Mouse (Mus musculus) liver, embryonic 14.5 days (tissue): ENCODE data around the gene Rad51b.

Experiments used
- CTCF ChIP-seq: IDR thresholded peaks from 2 replicates; pipeline ENCODE4 v1.5.1; 2016; ENCODE audit warnings: antibody characterized with exemption, low read depth, control low read depth
- EP300 ChIP-seq: IDR thresholded peaks from 2 replicates; pipeline ENCODE4 v1.6.1; 2016; ENCODE audit warnings: antibody characterized with exemption, low read depth

DNA sequence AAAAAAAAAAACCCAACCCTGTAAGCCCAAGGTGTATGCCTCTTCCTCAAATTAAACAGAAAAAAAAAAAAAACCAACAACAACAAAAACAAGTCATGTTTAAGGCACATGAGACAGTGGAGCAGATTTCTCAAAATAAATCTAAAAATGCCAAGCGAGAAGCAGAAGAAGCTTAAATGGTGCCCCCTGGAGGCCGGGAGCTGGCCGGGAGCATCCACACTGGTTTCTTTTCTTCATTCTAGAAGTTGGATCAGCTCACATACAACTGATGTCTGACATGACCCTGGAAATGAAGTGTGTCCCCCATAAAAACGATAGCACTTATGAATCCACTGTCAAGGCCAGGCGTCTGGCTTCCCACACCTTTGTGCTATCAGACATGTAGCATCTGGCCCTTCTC, 36.0 kb upstream of the Rad51b start:
- peak; percentile 53 for TF ChIP-seq CTCF
- no peak for TF ChIP-seq EP300
